Mouse (Mus musculus): ENCODE measurements at regions not wholly inside any gene's neighbourhood (a gene's known extent, or its start where the extent isn't known, plus 50 kb on each side); places are given as distances from the start of the nearest gene placed in this dataset.
"Not testable (repeated sequence)": the region's sequence is repeated elsewhere in the genome, so short reads cannot be mapped to it uniquely, and the experiment has no call there.

GRCm38 (mm10) chr2:114454901-114455300 lies 199.9 kb downstream of the Dph6 start:
- DNase-seq: no peak

- DNase-seq: no peak
Measured at GRCm38 (mm10) chr2:114450185-114450584, 204.6 kb downstream of the Dph6 start.

- peak in 1 of 2 experiments; percentile 2 for DNase-seq
Measured at GRCm38 (mm10) chr2:114443801-114444200, 211.0 kb downstream of the Dph6 start.

GRCm38 (mm10) chr2:114440943-114441342 lies 213.8 kb downstream of the Dph6 start:
- DNase-seq: no peak

- no peak for DNase-seq
Measured at GRCm38 (mm10) chr2:114439668-114440067, 215.1 kb downstream of the Dph6 start.

- no peak for DNase-seq
Measured at GRCm38 (mm10) chr2:114438048-114438447, 216.7 kb downstream of the Dph6 start.

- peak; percentile 2 to 3 for DNase-seq
Measured at GRCm38 (mm10) chr2:114427426-114428157, 226.3 kb upstream of the Zfp770 start.

GRCm38 (mm10) chr2:114419346-114419745 lies 218.1 kb upstream of the Zfp770 start:
- DNase-seq: no peak

- DNase-seq: no peak
Measured at GRCm38 (mm10) chr2:114413013-114413412, 211.7 kb upstream of the Zfp770 start.

- no peak for DNase-seq
Measured at GRCm38 (mm10) chr2:114411940-114412715, 210.9 kb upstream of the Zfp770 start.

- DNase-seq: no peak
Measured at GRCm38 (mm10) chr2:114410717-114411116, 209.4 kb upstream of the Zfp770 start.

GRCm38 (mm10) chr2:114409542-114409941 lies 208.3 kb upstream of the Zfp770 start:
- DNase-seq: no peak

- DNase-seq: no peak
Measured at GRCm38 (mm10) chr2:114407408-114407807, 206.1 kb upstream of the Zfp770 start.

- no peak for DNase-seq
Measured at GRCm38 (mm10) chr2:114384566-114384965, 183.3 kb upstream of the Zfp770 start.

- no peak for DNase-seq
Measured at GRCm38 (mm10) chr2:114378844-114379533, 177.7 kb upstream of the Zfp770 start.

GRCm38 (mm10) chr2:114373476-114373875 lies 172.2 kb upstream of the Zfp770 start:
- DNase-seq: no peak

- DNase-seq: not testable (repeated sequence)
Measured at GRCm38 (mm10) chr2:114353876-114354275, 152.6 kb upstream of the Zfp770 start.

- no peak for DNase-seq
Measured at GRCm38 (mm10) chr2:114340578-114341293, 139.5 kb upstream of the Zfp770 start.

GRCm38 (mm10) chr2:114301746-114302145 lies 100.5 kb upstream of the Zfp770 start:
- no peak for DNase-seq

GRCm38 (mm10) chr2:114295110-114295509 lies 93.8 kb upstream of the Zfp770 start:
- DNase-seq: no peak

GRCm38 (mm10) chr2:114291387-114291786 lies 90.1 kb upstream of the Zfp770 start:
- no peak for DNase-seq

- DNase-seq: no peak
Measured at GRCm38 (mm10) chr2:114275536-114275935, 74.3 kb upstream of the Zfp770 start.

Data from kidney, adult 8-10 months (tissue).